Mouse (Mus musculus): Measurements from ENCODE around the gene Arpp21.

DNA sequence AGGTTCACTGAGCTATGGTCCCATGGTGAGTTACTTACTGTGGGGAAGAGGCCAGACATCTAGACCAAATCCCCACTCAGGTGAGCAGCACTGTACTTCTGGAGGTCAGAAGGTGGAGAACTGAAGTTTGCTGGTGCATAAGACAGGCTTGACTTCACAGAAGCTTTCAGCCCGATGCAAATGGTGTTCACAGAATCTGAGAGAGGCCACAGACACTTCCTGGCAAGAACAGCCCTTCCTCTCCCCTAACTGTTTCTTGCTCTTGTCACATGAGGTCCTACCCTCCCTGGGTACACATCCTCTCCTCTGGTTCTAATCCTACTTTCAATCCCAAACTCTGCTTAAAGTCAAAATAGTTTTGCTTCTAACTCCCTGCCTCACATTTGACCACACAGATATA lies 9.2 kb downstream of the Arpp21 start:
- TF ChIP-seq CTCF (IDR thresholded peaks at IDR 0.05; ENCODE audit: low read depth, low read length), result no peak
- TF ChIP-seq EP300 (IDR thresholded peaks at IDR 0.05; ENCODE audit: insufficient read depth, low read depth, low read length), result no peak
- TF ChIP-seq POLR2A (IDR thresholded peaks at IDR 0.05; ENCODE audit: insufficient read depth, low read length), result no peak
